Mouse (Mus musculus): ENCODE results near the gene Gpx3. TPM values are rescaled to one million over a fixed set of nuclear protein-coding genes. Genes with fewer than 3 reads are reported as not detected.

Gene Gpx3
- polyA plus RNA-seq, 1 experiment from 2014 or later = 22.6 TPM

DNA sequence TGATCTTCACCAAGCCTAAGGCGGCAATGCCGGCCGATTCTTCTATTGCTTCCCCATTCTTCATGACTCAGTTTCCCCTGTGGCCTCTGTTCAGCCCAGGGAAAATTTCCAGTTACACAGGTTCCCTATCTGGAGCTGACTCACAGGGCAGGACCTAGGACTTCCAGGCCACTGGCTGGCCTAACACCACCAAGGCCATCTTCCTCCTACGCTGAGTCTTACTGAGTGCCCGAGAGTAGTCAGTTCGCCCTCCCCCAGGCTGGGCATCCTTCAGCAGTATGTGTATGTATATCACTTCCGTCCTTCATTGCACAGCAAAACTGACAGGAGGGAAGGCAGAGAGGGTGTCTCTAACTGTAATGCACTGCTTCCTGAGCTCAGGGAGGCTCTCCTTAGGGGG is 31.9 kb downstream of the Gpx3 start:
- no peak for ATAC-seq (ENCODE audit: low FRiP score, low TSS enrichment)
- H3K27me3 ChIP-seq (ENCODE audit: control insufficient read depth, insufficient read depth, low read length) = no peaks in the 10 kb centered on the region
- 93% methylated on average over 7 of the region's 7 CpGs for WGBS

GRCm38 (mm10) chr11:54936035-54936770 is 34.0 kb downstream of the Gpx3 start:
- DNase-seq = peak; percentile 18

More for the DNA sequence above, 31.9 kb downstream of the Gpx3 start:
- H3K36me3 ChIP-seq (ENCODE audit: control insufficient read depth, insufficient read depth, low read length) = peaks cover 19% of the 10 kb centered on the region
- no peak overlapping the region for H3K27ac ChIP-seq (replicated peaks; ENCODE audit: low read depth, low read length)
- no peak overlapping the region for H3K4me2 ChIP-seq (ENCODE audit: low read length)
- no peaks in the 10 kb centered on the region for H3K9me3 ChIP-seq (ENCODE audit: control insufficient read depth, low read length)
- no peak overlapping the region for H3K9ac ChIP-seq (replicated peaks; ENCODE audit: low read length)
- no peak for DNase-seq
- H3K4me1 ChIP-seq (ENCODE audit: control insufficient read depth, insufficient read depth, low read length) = no peaks in the 10 kb centered on the region
- H3K4me3 ChIP-seq (replicated peaks; ENCODE audit: low read depth, low read length) = no peak overlapping the region

DNA sequence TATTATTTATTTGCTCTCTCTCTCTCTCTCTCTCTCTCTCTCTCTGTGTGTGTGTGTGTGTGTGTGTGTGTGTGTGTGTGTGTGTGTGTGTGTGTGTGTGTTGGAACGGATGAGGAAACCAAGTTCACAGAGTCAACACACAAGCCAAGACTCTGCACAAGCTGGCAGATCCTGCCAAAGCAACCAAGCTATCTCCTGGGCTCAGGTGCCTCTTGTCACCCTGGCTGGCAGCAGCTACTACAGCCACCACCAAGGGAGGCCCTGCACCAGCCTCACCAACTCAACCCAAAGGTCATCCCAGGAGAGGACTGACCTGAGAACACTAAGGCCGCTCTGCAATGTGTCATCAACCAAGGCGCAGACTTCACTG is 34.5 kb downstream of the Gpx3 start:
- ATAC-seq (ENCODE audit: low FRiP score, low TSS enrichment) = no peak
- Histone ChIP-seq H3K4me1 (ENCODE audit: control insufficient read depth, insufficient read depth, low read length) (no peaks in the 10 kb centered on the region), H3K9ac (replicated peaks; ENCODE audit: low read length) (no peak overlapping the region), H3K27me3 (ENCODE audit: control insufficient read depth, insufficient read depth, low read length) (no peaks in the 10 kb centered on the region), H3K9me3 (ENCODE audit: control insufficient read depth, low read length) (no peaks in the 10 kb centered on the region), H3K4me3 (replicated peaks; ENCODE audit: low read depth, low read length) (no peak overlapping the region), H3K36me3 (ENCODE audit: control insufficient read depth, insufficient read depth, low read length) (peaks cover 8% of the 10 kb centered on the region), H3K4me2 (ENCODE audit: low read length) (no peak overlapping the region), H3K27ac (replicated peaks; ENCODE audit: low read depth, low read length) (no peak overlapping the region)
- no peak for DNase-seq
- 90% methylated on average over 3 of the region's 3 CpGs for WGBS

More at GRCm38 (mm10) chr11:54936035-54936770, 34.0 kb downstream of the Gpx3 start:
- Histone ChIP-seq H3K9ac (replicated peaks; ENCODE audit: low read length) (no peak overlapping the region), H3K4me3 (replicated peaks; ENCODE audit: low read depth, low read length) (no peak overlapping the region), H3K27ac (replicated peaks; ENCODE audit: low read depth, low read length) (no peak overlapping the region), H3K36me3 (ENCODE audit: control insufficient read depth, insufficient read depth, low read length) (peaks cover 8% of the 10 kb centered on the region), H3K27me3 (ENCODE audit: control insufficient read depth, insufficient read depth, low read length) (no peaks in the 10 kb centered on the region), H3K9me3 (ENCODE audit: control insufficient read depth, low read length) (no peaks in the 10 kb centered on the region), H3K4me1 (ENCODE audit: control insufficient read depth, insufficient read depth, low read length) (no peaks in the 10 kb centered on the region), H3K4me2 (ENCODE audit: low read length) (no peak overlapping the region)
- WGBS = 51% methylated on average over 12 of the region's 12 CpGs
- ATAC-seq (ENCODE audit: low FRiP score, low TSS enrichment) = no peak

DNA sequence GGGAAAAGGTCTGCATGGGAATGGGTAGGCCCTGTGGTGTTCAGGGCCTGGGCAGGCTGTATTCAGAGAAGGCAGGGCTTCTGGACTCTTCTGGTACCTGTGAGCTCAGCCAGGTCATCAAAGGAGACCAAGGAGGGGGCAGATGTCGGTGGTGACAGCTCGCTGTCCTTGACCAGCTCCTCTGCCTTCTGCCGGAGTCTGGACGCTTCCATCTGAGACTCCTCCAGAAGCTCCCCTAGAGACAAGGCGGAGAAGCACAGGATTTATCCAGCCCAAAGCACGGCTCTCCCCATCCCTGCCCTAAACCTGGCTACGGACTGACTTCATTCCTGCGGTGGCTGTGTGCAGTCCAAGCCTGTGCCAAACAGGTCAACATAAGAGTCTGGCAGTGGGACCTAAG is 37.2 kb downstream of the Gpx3 start:
- Histone ChIP-seq H3K4me2 (ENCODE audit: low read length) (no peak overlapping the region), H3K27ac (replicated peaks; ENCODE audit: low read depth, low read length) (no peak overlapping the region), H3K9ac (replicated peaks; ENCODE audit: low read length) (no peak overlapping the region), H3K9me3 (ENCODE audit: control insufficient read depth, low read length) (no peaks in the 10 kb centered on the region), H3K4me3 (replicated peaks; ENCODE audit: low read depth, low read length) (no peak overlapping the region), H3K36me3 (ENCODE audit: control insufficient read depth, insufficient read depth, low read length) (peaks cover 8% of the 10 kb centered on the region), H3K27me3 (ENCODE audit: control insufficient read depth, insufficient read depth, low read length) (no peaks in the 10 kb centered on the region), H3K4me1 (ENCODE audit: control insufficient read depth, insufficient read depth, low read length) (no peaks in the 10 kb centered on the region)
- ATAC-seq (ENCODE audit: low FRiP score, low TSS enrichment) (no peak), DNase-seq (no peak)
- 86% methylated on average over 8 of the region's 8 CpGs for WGBS

DNA sequence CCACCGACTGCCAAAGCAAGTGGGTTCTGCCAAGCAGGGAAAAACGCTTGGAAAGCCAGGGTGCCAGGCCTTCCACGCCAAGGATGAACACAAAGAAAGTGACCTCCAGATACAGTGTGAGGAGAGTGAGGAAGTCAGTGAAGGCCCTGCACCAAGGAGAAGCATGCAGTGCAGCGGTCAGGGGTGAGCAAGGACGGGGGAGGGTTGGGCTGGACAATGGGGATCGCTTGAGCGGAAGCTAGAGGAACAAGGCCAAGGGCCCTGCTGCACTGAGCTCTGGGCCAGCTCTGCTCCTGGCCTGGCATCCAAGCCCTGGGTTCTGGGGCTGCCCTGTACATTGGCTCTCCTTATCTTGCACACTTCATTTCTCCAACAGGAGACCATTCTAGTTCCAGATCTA is 37.8 kb downstream of the Gpx3 start:
- Histone ChIP-seq H3K9ac (replicated peaks; ENCODE audit: low read length) (no peak overlapping the region), H3K4me3 (replicated peaks; ENCODE audit: low read depth, low read length) (no peak overlapping the region), H3K36me3 (ENCODE audit: control insufficient read depth, insufficient read depth, low read length) (peaks cover 8% of the 10 kb centered on the region), H3K27me3 (ENCODE audit: control insufficient read depth, insufficient read depth, low read length) (no peaks in the 10 kb centered on the region), H3K4me1 (ENCODE audit: control insufficient read depth, insufficient read depth, low read length) (no peaks in the 10 kb centered on the region), H3K9me3 (ENCODE audit: control insufficient read depth, low read length) (no peaks in the 10 kb centered on the region), H3K27ac (replicated peaks; ENCODE audit: low read depth, low read length) (no peak overlapping the region), H3K4me2 (ENCODE audit: low read length) (no peak overlapping the region)
- ATAC-seq (ENCODE audit: low FRiP score, low TSS enrichment) (no peak), DNase-seq (no peak)
- 78% methylated on average over 7 of the region's 7 CpGs for WGBS

GRCm38 (mm10) chr11:54944702-54945101 is 42.4 kb downstream of the Gpx3 start:
- H3K36me3 ChIP-seq (ENCODE audit: control insufficient read depth, insufficient read depth, low read length) = no peaks in the 10 kb centered on the region
- no peak overlapping the region for H3K4me2 ChIP-seq (ENCODE audit: low read length)
- no peaks in the 10 kb centered on the region for H3K27me3 ChIP-seq (ENCODE audit: control insufficient read depth, insufficient read depth, low read length)
- DNase-seq = no peak
- H3K27ac ChIP-seq (replicated peaks; ENCODE audit: low read depth, low read length) = no peak overlapping the region
- H3K9ac ChIP-seq (replicated peaks; ENCODE audit: low read length) = no peak overlapping the region
- no peaks in the 10 kb centered on the region for H3K9me3 ChIP-seq (ENCODE audit: control insufficient read depth, low read length)
- no peaks in the 10 kb centered on the region for H3K4me1 ChIP-seq (ENCODE audit: control insufficient read depth, insufficient read depth, low read length)
- H3K4me3 ChIP-seq (replicated peaks; ENCODE audit: low read depth, low read length) = no peak overlapping the region
- no peak for ATAC-seq (ENCODE audit: low FRiP score, low TSS enrichment)
- 86% methylated on average over 3 of the region's 3 CpGs for whole genome bisulfite sequencing

GRCm38 (mm10) chr11:54949717-54950116 is 47.5 kb downstream of the Gpx3 start:
- Histone ChIP-seq H3K9me3 (ENCODE audit: control insufficient read depth, low read length) (no peaks in the 10 kb centered on the region), H3K4me1 (ENCODE audit: control insufficient read depth, insufficient read depth, low read length) (no peaks in the 10 kb centered on the region)
- WGBS = 73% methylated on average over 1 of the region's 1 CpGs

GRCm38 (mm10) chr11:54950684-54951083 is 48.4 kb downstream of the Gpx3 start:
- no peaks in the 10 kb centered on the region for H3K36me3 ChIP-seq (ENCODE audit: control insufficient read depth, insufficient read depth, low read length)
- H3K9ac ChIP-seq (replicated peaks; ENCODE audit: low read length) = no peak overlapping the region
- no peak overlapping the region for H3K4me3 ChIP-seq (replicated peaks; ENCODE audit: low read depth, low read length)
- DNase-seq (no peak), ATAC-seq (ENCODE audit: low FRiP score, low TSS enrichment) (no peak)
- no peaks in the 10 kb centered on the region for H3K9me3 ChIP-seq (ENCODE audit: control insufficient read depth, low read length)
- H3K4me2 ChIP-seq (ENCODE audit: low read length) = no peak overlapping the region
- no peaks in the 10 kb centered on the region for H3K27me3 ChIP-seq (ENCODE audit: control insufficient read depth, insufficient read depth, low read length)
- no peaks in the 10 kb centered on the region for H3K4me1 ChIP-seq (ENCODE audit: control insufficient read depth, insufficient read depth, low read length)
- H3K27ac ChIP-seq (replicated peaks; ENCODE audit: low read depth, low read length) = no peak overlapping the region
- WGBS = 84% methylated on average over 6 of the region's 6 CpGs

More at GRCm38 (mm10) chr11:54949717-54950116, 47.5 kb downstream of the Gpx3 start:
- ATAC-seq (ENCODE audit: low FRiP score, low TSS enrichment) (no peak), DNase-seq (no peak)
- Histone ChIP-seq H3K9ac (replicated peaks; ENCODE audit: low read length) (no peak overlapping the region), H3K36me3 (ENCODE audit: control insufficient read depth, insufficient read depth, low read length) (no peaks in the 10 kb centered on the region), H3K4me3 (replicated peaks; ENCODE audit: low read depth, low read length) (no peak overlapping the region), H3K27ac (replicated peaks; ENCODE audit: low read depth, low read length) (no peak overlapping the region), H3K27me3 (ENCODE audit: control insufficient read depth, insufficient read depth, low read length) (no peaks in the 10 kb centered on the region), H3K4me2 (ENCODE audit: low read length) (no peak overlapping the region)

DNA sequence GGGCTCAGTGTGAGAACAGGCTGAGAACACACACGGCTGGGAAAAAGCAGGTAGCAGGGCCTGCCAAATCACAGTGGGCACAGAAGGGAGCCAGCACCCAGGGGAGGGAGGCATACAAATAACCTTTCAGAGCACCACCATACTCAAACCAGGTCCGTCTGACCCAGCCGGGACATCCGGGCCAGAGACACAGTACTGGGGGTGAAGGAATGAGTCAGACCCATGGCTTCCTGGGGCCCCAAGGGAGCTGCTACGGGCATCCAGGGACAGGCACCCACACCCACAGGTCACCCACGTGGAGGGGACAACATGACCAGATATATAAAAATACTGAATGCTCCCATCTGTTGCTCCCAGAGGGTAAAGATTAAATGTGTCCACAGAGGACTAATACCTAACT is 50.4 kb downstream of the Gpx3 start:
- 85% methylated on average over 6 of the region's 6 CpGs for WGBS
- H3K9ac ChIP-seq (replicated peaks; ENCODE audit: low read length) = no peak overlapping the region
- no peak overlapping the region for H3K4me3 ChIP-seq (replicated peaks; ENCODE audit: low read depth, low read length)
- H3K27ac ChIP-seq (replicated peaks; ENCODE audit: low read depth, low read length) = no peak overlapping the region
- H3K4me1 ChIP-seq (ENCODE audit: control insufficient read depth, insufficient read depth, low read length) = no peaks in the 10 kb centered on the region
- H3K4me2 ChIP-seq (ENCODE audit: low read length) = no peak overlapping the region
- ATAC-seq (ENCODE audit: low FRiP score, low TSS enrichment) (no peak), DNase-seq (no peak)
- no peaks in the 10 kb centered on the region for H3K9me3 ChIP-seq (ENCODE audit: control insufficient read depth, low read length)
- H3K36me3 ChIP-seq (ENCODE audit: control insufficient read depth, insufficient read depth, low read length) = no peaks in the 10 kb centered on the region
- H3K27me3 ChIP-seq (ENCODE audit: control insufficient read depth, insufficient read depth, low read length) = no peaks in the 10 kb centered on the region

Data from midbrain, embryonic 14.5 days (tissue).